Mouse (Mus musculus): ENCODE measurements around the gene 1700003E16Rik.
A peak's percentile ranks its signal among the peaks of the same experiment; 100 is the strongest.

The 1700003E16Rik gene

GRCm38 (mm10) chr6:83127419-83127818 lies 28.8 kb upstream of the 1700003E16Rik start:
- no peak for DNase-seq (ENCODE audit: low read depth)

- peak; percentile 49 for DNase-seq (ENCODE audit: low read depth)
Measured at GRCm38 (mm10) chr6:83131469-83132034, 24.7 kb upstream of the 1700003E16Rik start.

- DNase-seq (ENCODE audit: low read depth) = no peak
Measured at GRCm38 (mm10) chr6:83132176-83132919, 23.9 kb upstream of the 1700003E16Rik start.

- DNase-seq (ENCODE audit: low read depth) = no peak
Measured at GRCm38 (mm10) chr6:83134226-83134625, 22.0 kb upstream of the 1700003E16Rik start.

- no peak for DNase-seq (ENCODE audit: low read depth)
Measured at GRCm38 (mm10) chr6:83134951-83135513, 21.2 kb upstream of the 1700003E16Rik start, which contains the start of gene Rtkn. Gene Rtkn, plus strand, starts transcription at chr6:83135463.

- DNase-seq (ENCODE audit: low read depth) = peak; percentile 43
Measured at GRCm38 (mm10) chr6:83135571-83136161, 20.5 kb upstream of the 1700003E16Rik start.

- DNase-seq (ENCODE audit: low read depth) = peak; percentile 77
Measured at GRCm38 (mm10) chr6:83136291-83136880, 19.8 kb upstream of the 1700003E16Rik start.

GRCm38 (mm10) chr6:83136881-83137575 lies 19.2 kb upstream of the 1700003E16Rik start:
- DNase-seq (ENCODE audit: low read depth) = peak; percentile 84

- peak; percentile 97 for DNase-seq (ENCODE audit: low read depth)
Measured at GRCm38 (mm10) chr6:83137576-83137950, 18.6 kb upstream of the 1700003E16Rik start.

GRCm38 (mm10) chr6:83138056-83138455 lies 18.1 kb upstream of the 1700003E16Rik start:
- DNase-seq (ENCODE audit: low read depth) = peak; percentile 81

GRCm38 (mm10) chr6:83140044-83140443 lies 16.2 kb upstream of the 1700003E16Rik start:
- DNase-seq (ENCODE audit: low read depth) = no peak

- DNase-seq (ENCODE audit: low read depth) = peak; percentile 41
Measured at GRCm38 (mm10) chr6:83141636-83142035, 14.6 kb upstream of the 1700003E16Rik start.

GRCm38 (mm10) chr6:83142211-83142731 lies 13.9 kb upstream of the 1700003E16Rik start:
- no peak for DNase-seq (ENCODE audit: low read depth)

- DNase-seq (ENCODE audit: low read depth) = no peak
Measured at GRCm38 (mm10) chr6:83142886-83143285, 13.3 kb upstream of the 1700003E16Rik start.

- peak; percentile 83 for DNase-seq (ENCODE audit: low read depth)
Measured at GRCm38 (mm10) chr6:83145209-83145608, 11.0 kb upstream of the 1700003E16Rik start.

- DNase-seq (ENCODE audit: low read depth) = no peak
Measured at GRCm38 (mm10) chr6:83145805-83146204, 10.4 kb upstream of the 1700003E16Rik start.

- no peak for DNase-seq (ENCODE audit: low read depth)
Measured at GRCm38 (mm10) chr6:83147280-83147679, 8.9 kb upstream of the 1700003E16Rik start.

GRCm38 (mm10) chr6:83151721-83152120 lies 4.5 kb upstream of the 1700003E16Rik start:
- DNase-seq (ENCODE audit: low read depth) = no peak

- no peak for DNase-seq (ENCODE audit: low read depth)
Measured at GRCm38 (mm10) chr6:83153038-83153437, 3.2 kb upstream of the 1700003E16Rik start.

GRCm38 (mm10) chr6:83153485-83153884 lies 2.7 kb upstream of the 1700003E16Rik start:
- DNase-seq (ENCODE audit: low read depth) = no peak

GRCm38 (mm10) chr6:83155552-83156238 lies 509 bp upstream of the 1700003E16Rik start:
- peak; percentile 60 for DNase-seq (ENCODE audit: low read depth)

Measured in NIH3T3 (cell line).